Mouse (Mus musculus): Measurements from ENCODE around the gene Irf7.

DNA sequence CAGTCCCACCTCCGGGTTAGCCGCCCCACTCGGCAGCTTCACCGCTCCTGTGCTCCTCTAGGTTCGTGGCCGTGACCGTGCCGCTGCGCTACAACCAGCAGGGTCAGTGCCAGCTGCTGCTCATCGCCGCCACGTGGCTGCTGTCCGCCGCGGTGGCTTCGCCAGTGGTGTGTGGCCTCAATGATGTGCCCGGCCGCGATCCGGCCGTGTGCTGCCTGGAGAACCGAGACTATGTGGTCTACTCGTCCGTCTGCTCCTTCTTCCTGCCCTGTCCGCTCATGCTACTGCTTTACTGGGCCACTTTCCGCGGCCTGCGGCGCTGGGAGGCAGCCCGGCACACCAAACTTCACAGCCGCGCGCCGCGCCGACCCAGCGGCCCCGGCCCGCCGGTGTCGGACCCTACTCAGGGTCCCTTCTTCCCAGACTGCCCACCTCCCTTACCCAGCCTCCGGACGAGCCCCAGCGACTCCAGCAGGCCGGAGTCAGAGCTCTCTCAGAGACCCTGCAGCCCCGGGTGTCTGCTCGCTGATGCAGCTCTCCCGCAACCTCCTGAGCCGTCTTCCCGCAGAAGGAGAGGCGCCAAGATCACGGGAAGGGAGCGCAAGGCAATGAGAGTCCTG, 27.7 kb upstream of the Irf7 start:
- no peak for TF ChIP-seq ELF1 (IDR thresholded peaks at IDR 0.05; ENCODE audit: low read depth, low read length)
- no peak for TF ChIP-seq USF1 (IDR thresholded peaks at IDR 0.05; ENCODE audit: low read depth, low read length)
- TF ChIP-seq CTCF (conservative IDR thresholded peaks at IDR 0.05 in 1 of 2, IDR thresholded peaks at IDR 0.05 in 1 of 2; ENCODE audit: low read depth in 2 of 2, low read length in 2 of 2): no peak
- TF ChIP-seq EP300 (IDR thresholded peaks at IDR 0.05; ENCODE audit: low read length): no peak
- TF ChIP-seq NRF1 (IDR thresholded peaks at IDR 0.05; ENCODE audit: low read depth, low read length): no peak
- no peak for TF ChIP-seq HCFC1 (IDR thresholded peaks at IDR 0.05; ENCODE audit: low read depth, low read length)
- no peak for TF ChIP-seq MAZ (IDR thresholded peaks at IDR 0.05; ENCODE audit: low read depth, low read length)
- no peak for TF ChIP-seq TBP (conservative IDR thresholded peaks at IDR 0.05; ENCODE audit: low read depth, low read length)
- no peak for TF ChIP-seq JUND (conservative IDR thresholded peaks at IDR 0.05; ENCODE audit: low read depth, low read length)
- no peak for TF ChIP-seq MYC (IDR thresholded peaks at IDR 0.05; ENCODE audit: low read depth, low read length)
- no peak for TF ChIP-seq SIN3A (IDR thresholded peaks at IDR 0.05; ENCODE audit: low read length)
- no peak for TF ChIP-seq JUN (IDR thresholded peaks at IDR 0.05; ENCODE audit: insufficient read depth, low read depth, low read length)
- no peak for TF ChIP-seq POLR2A (IDR thresholded peaks at IDR 0.05; ENCODE audit: low read depth, low read length)
- TF ChIP-seq KAT2A (IDR thresholded peaks at IDR 0.05; ENCODE audit: insufficient replicate concordance, low read length): no peak
